Mouse (Mus musculus) neural tube, embryonic 15.5 days (tissue): ENCODE results near the gene Gpr83. TPM values are rescaled to one million over a fixed set of nuclear protein-coding genes. Genes with fewer than 3 reads are reported as not detected.

Source experiments
- ATAC-seq: fragments of 200-750 bp; cut with Nextera tagmentation; 2 replicates; pipeline ENCODE4 v1.8.0; 2017; ENCODE audit warnings: mild to moderate bottlenecking, moderate TSS enrichment, moderate library complexity; ENCODE audit not compliant: low FRiP score
- H3K27ac ChIP-seq: fragments of 300-500 bp; sonication (generic); replicated peaks from 2 replicates; pipeline ENCODE4 v1.5.1; 2015; ENCODE audit warnings: mild to moderate bottlenecking, inconsistent platforms
- H3K27me3 ChIP-seq: fragments of 300-500 bp; sonication (generic); replicated peaks from 2 replicates; pipeline ENCODE4 v1.6.1; 2015; ENCODE audit warnings: inconsistent platforms
- H3K36me3 ChIP-seq: fragments of 300-500 bp; sonication (generic); 2 replicates; pipeline ENCODE4 v1.6.1; 2015; ENCODE audit warnings: inconsistent platforms
- H3K4me1 ChIP-seq: fragments of 300-500 bp; sonication (generic); 2 replicates; pipeline ENCODE4 v1.6.1; 2015; ENCODE audit warnings: inconsistent platforms
- H3K4me2 ChIP-seq: fragments of 300-500 bp; sonication (generic); 2 replicates; pipeline ENCODE4 v1.6.1; 2015; ENCODE audit warnings: inconsistent platforms, mild to moderate bottlenecking, moderate library complexity
- H3K4me3 ChIP-seq: fragments of 300-500 bp; sonication (generic); replicated peaks from 2 replicates; pipeline ENCODE4 v1.5.1; 2015; ENCODE audit warnings: mild to moderate bottlenecking, inconsistent platforms
- H3K9ac ChIP-seq: fragments of 300-500 bp; sonication (generic); replicated peaks from 2 replicates; pipeline ENCODE4 v1.6.1; 2015; ENCODE audit warnings: mild to moderate bottlenecking, inconsistent platforms
- H3K9me3 ChIP-seq: fragments of 300-500 bp; sonication (generic); replicated peaks from 2 replicates; pipeline ENCODE4 v1.6.1; 2016; ENCODE audit warnings: inconsistent platforms
- WGBS: fragments of 180-500 bp; shearing (Covaris S2); methylation state at CpG from one replicate; pipeline ENCODE4 v1.1.7; 2015; ENCODE audit warnings: mixed read lengths; 5-methylcytosine and 5-hydroxymethylcytosine counted together
- polyA plus RNA-seq: library from polyadenylated mRNA; unstranded; fragments of >200 nt; fragmentation: Nextera tagmentation; extraction: Ambion mirVana; gene quantifications from 2 replicates; pipeline ENCODE4 v1.2.1, GENCODE M21; 2015

The Gpr83 gene
- 1.1 and 4.4 TPM in 2 replicates for polyA plus RNA-seq

DNA sequence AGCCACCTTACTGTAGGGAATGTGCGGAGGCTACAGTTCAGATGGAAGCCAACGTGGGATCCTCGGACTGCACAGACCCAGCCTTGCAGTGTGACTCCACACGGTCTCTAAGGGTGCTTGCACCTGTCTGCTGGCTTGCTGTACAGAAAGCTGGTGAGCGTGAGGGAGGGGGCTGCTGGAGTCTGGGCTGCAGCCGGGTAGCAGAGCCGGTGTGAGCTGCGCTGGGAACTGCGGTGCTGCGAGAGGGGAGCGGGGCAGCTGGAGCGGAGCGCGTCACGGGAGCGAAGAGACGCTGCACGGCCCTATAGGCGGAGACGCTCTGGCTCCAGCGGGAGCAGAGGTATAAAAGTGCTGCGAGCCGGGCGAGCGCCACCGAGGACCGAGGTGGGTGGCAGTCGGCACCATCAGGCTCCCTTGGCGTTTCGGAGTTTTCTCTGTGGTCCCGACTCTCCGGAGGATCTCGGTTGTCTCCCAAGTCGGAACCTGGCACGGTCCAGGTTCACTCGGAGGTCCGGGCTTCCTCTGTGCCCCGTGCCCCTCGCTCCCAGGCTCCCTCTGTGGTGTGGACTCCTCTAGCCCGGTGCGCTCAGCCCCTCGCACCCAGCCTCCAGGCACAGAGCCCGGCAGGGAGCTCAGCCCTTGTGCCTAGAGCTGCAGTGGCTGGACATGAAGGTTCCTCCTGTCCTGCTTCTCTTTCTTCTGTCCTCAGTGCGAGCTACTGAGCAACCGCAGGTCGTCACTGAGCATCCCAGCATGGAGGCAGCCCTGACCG lies at the start of gene Gpr83:
TSS of gene Gpr83 (plus strand) at position 343 of the 772 bp plus-strand sequence.
- Histone ChIP-seq H3K4me3 (peak within 1 kb of the TSS; percentile 46), H3K27me3 (peaks cover 31% of the 10 kb centered on the region), H3K9ac (peak within 1 kb of the TSS; percentile 43), H3K27ac (no peak within 1 kb of the TSS), H3K4me1 (peaks cover 12% of the 10 kb centered on the region), H3K9me3 (no peaks in the 10 kb centered on the region), H3K36me3 (no peaks in the 10 kb centered on the region), H3K4me2 (peak within 1 kb of the TSS; percentile 97)
- 3% methylated on average over 47 of the region's 47 CpGs for WGBS
- peak; percentile 87 for ATAC-seq

DNA sequence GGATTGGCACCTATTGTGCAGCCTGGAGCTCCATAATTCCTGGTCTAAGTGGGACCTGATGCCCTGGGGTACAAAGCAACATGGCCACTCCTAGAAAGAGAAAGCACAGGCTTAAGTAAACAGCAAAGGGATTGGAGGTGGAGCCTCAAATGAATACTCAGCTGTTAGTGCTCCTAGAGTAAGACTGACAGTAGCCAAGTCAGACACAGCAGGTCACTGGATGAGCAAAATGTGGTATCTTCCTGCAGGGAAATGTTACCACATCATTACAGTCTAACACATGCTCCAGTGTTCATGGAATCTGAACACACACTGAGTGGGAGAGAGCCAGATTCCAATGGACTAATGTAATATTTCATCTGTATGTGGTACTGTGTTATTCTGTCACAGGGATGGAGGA lies 38.6 kb upstream of the Gpr83 start:
- Histone ChIP-seq H3K4me1 (no peaks in the 10 kb centered on the region), H3K4me3 (no peak overlapping the region), H3K4me2 (no peak overlapping the region), H3K9ac (no peak overlapping the region), H3K9me3 (no peaks in the 10 kb centered on the region), H3K27ac (no peak overlapping the region), H3K27me3 (no peaks in the 10 kb centered on the region), H3K36me3 (peaks cover 57% of the 10 kb centered on the region)
- no peak for ATAC-seq

DNA sequence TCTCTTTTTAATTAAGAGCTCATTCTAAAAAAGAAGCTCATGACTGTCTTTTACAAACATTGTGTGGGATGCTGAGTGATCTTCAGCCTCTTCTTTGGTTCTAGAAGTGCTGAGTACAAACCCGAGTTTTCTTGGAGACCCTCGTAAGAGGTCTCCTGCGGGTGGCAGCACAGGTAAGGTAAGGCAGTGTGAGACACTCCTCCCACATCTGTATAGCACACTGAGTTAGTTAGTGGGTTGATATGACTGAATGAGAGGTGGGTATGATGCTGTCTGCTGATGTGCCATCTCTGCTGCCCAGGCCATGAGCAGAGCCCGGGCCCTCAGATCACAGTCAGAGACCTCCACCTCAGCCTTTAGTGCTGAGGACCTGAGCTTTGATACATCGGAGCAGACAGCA lies 35.2 kb upstream of the Gpr83 start:
- Histone ChIP-seq H3K4me2 (no peak overlapping the region), H3K4me1 (no peaks in the 10 kb centered on the region), H3K9me3 (no peaks in the 10 kb centered on the region), H3K9ac (no peak overlapping the region), H3K27me3 (no peaks in the 10 kb centered on the region), H3K36me3 (peaks cover 33% of the 10 kb centered on the region), H3K27ac (no peak overlapping the region), H3K4me3 (no peak overlapping the region)
- WGBS: 92% methylated on average over 5 of the region's 5 CpGs
- ATAC-seq: no peak

DNA sequence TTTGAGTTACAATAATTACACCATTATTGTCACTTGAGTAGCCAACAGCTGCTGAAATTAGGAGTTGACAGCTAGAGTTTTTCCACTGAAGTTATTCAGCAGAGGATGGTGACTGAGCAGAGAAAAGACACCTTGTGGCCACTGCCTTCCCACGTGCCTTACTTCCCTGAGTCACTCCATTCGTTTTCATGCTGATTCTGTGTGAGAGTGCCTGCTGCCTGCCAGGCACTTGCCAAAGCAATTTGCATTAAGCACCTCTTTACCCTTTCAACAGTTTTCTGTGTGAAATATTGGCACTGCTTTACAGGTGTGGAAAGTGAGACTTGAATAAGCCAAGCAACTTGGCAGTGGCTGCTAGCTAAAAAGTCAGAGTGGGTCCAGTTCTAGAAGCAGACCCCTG lies 32.1 kb upstream of the Gpr83 start:
- no peak for ATAC-seq
- no peak overlapping the region for H3K4me3 ChIP-seq
- no peaks in the 10 kb centered on the region for H3K27me3 ChIP-seq
- H3K9ac ChIP-seq: no peak overlapping the region
- no peaks in the 10 kb centered on the region for H3K4me1 ChIP-seq
- no peak overlapping the region for H3K27ac ChIP-seq
- H3K36me3 ChIP-seq: peaks cover 22% of the 10 kb centered on the region
- H3K4me2 ChIP-seq: no peak overlapping the region
- 63% methylated on average over 2 of the region's 2 CpGs for WGBS
- no peaks in the 10 kb centered on the region for H3K9me3 ChIP-seq

DNA sequence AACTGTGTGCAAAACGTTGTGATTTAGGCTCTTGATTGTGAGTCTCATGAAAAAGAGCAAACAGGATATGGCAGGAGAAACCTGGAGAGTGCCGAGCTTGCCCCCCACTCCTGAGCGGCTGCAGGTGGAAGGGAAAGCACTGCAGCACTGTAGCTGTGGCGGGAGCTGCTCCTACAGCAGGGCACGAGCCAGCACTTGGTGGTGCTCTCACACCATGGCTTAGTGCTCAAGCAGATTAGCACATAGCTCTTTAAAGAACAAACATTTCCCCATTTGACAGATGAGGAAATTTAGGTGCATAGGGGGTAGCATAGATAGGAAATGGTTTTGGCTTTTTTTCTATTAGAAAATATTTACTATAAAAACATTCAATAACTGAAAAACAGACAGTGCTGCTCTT lies 28.0 kb upstream of the Gpr83 start:
- ATAC-seq: no peak
- H3K4me1 ChIP-seq: no peaks in the 10 kb centered on the region
- no peak overlapping the region for H3K4me3 ChIP-seq
- no peak overlapping the region for H3K4me2 ChIP-seq
- H3K9me3 ChIP-seq: no peaks in the 10 kb centered on the region
- H3K27me3 ChIP-seq: no peaks in the 10 kb centered on the region
- 83% methylated on average over 5 of the region's 5 CpGs for WGBS
- H3K9ac ChIP-seq: no peak overlapping the region
- no peak overlapping the region for H3K27ac ChIP-seq
- H3K36me3 ChIP-seq: peaks cover 30% of the 10 kb centered on the region

DNA sequence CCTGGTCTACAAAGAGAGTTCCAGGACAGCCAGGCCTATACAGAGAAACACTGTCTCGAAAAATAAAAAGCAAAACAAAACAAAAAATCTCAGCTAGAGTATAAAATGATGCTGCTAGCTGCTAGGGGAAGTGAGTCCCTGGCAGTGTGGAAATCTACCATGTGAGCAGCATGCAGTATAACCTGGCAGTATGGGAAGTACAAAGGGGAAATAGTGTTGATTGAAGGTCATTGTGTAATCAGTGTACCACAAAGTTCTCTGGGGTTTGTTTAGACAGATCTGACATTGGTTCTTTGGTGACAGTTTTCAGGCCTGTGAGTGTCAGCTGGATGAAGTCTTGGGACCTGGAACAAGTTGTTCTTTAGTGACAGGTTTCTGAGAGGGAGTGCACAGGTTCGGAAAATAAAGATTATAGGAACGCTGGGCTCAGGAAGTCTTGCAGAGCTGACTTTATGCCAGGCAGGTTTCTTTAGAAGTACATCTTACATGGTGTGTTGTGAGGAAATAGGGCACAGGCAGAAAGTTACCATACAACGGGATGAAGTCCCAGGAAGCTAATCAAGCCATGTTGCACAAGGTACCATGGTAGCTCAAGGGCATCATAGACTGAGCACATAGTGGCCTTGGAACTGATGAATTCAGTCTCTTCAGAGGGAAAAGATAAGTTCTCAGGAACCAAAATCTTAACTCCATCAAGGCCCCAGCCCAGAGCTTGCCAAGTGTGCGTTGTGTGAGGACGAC lies 24.5 kb upstream of the Gpr83 start:
- no peak overlapping the region for H3K27ac ChIP-seq
- no peaks in the 10 kb centered on the region for H3K9me3 ChIP-seq
- no peak overlapping the region for H3K4me2 ChIP-seq
- H3K4me1 ChIP-seq: no peaks in the 10 kb centered on the region; the same call in 1 of the 2 replicates
- no peak overlapping the region for H3K4me3 ChIP-seq
- 95% methylated on average over 6 of the region's 6 CpGs for WGBS
- H3K27me3 ChIP-seq: no peaks in the 10 kb centered on the region
- no peak overlapping the region for H3K9ac ChIP-seq
- H3K36me3 ChIP-seq: peaks cover 25% of the 10 kb centered on the region
- no peak for ATAC-seq

DNA sequence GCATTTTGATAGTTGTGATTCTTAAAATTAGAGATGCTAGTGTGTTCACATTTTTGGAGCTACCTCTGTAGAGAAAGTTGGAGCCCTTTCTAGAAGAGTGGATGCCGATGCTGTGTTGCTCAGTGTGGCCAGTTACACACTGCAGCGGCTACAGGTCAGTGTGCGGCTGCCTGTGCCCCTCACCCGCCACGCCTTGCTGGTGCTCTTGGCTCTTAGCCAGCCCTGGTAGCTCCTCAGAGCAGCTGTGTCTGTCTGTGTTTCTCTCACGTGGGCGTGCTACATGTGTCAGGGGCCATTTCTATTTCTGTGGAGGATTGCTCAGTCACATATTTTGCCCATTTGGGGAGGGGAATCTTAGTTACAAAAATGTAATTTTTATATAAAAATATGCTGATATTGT lies 20.5 kb upstream of the Gpr83 start:
- no peak overlapping the region for H3K4me3 ChIP-seq
- no peaks in the 10 kb centered on the region for H3K9me3 ChIP-seq
- H3K27me3 ChIP-seq: no peaks in the 10 kb centered on the region
- no peak overlapping the region for H3K4me2 ChIP-seq
- H3K4me1 ChIP-seq: peaks cover 4% of the 10 kb centered on the region; the same call in 1 of the 2 replicates
- H3K27ac ChIP-seq: no peak overlapping the region
- peaks cover 13% of the 10 kb centered on the region; the same call in 1 of the 2 replicates for H3K36me3 ChIP-seq
- ATAC-seq: no peak
- no peak overlapping the region for H3K9ac ChIP-seq
- 36% methylated on average over 7 of the region's 7 CpGs for WGBS

DNA sequence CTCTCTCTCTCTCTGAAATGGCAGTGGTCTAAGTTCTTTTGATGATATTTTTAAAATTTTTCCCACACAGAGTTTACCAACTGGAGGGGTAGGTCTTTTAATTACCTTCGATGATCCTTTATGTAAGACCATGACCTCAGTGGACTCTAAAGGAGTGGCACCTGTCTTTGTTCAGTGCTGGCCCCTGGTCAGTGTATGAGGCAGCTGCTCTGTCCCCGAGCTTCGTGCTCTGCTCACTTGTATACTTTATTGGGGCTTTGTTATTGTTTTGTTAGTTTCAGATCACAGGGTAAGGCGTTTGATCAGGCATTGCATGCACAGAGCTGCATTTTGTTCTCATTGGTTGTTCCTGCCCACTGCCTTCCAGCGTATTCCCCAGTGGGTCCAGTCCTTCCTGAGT lies 20.0 kb upstream of the Gpr83 start:
- peaks cover 4% of the 10 kb centered on the region; the same call in 1 of the 2 replicates for H3K4me1 ChIP-seq
- no peak overlapping the region for H3K4me3 ChIP-seq
- no peak for ATAC-seq
- no peaks in the 10 kb centered on the region for H3K27me3 ChIP-seq
- WGBS: 66% methylated on average over 5 of the region's 5 CpGs
- peaks cover 9% of the 10 kb centered on the region; the same call in 1 of the 2 replicates for H3K36me3 ChIP-seq
- no peaks in the 10 kb centered on the region for H3K9me3 ChIP-seq
- no peak overlapping the region for H3K9ac ChIP-seq
- no peak overlapping the region for H3K4me2 ChIP-seq
- H3K27ac ChIP-seq: no peak overlapping the region

DNA sequence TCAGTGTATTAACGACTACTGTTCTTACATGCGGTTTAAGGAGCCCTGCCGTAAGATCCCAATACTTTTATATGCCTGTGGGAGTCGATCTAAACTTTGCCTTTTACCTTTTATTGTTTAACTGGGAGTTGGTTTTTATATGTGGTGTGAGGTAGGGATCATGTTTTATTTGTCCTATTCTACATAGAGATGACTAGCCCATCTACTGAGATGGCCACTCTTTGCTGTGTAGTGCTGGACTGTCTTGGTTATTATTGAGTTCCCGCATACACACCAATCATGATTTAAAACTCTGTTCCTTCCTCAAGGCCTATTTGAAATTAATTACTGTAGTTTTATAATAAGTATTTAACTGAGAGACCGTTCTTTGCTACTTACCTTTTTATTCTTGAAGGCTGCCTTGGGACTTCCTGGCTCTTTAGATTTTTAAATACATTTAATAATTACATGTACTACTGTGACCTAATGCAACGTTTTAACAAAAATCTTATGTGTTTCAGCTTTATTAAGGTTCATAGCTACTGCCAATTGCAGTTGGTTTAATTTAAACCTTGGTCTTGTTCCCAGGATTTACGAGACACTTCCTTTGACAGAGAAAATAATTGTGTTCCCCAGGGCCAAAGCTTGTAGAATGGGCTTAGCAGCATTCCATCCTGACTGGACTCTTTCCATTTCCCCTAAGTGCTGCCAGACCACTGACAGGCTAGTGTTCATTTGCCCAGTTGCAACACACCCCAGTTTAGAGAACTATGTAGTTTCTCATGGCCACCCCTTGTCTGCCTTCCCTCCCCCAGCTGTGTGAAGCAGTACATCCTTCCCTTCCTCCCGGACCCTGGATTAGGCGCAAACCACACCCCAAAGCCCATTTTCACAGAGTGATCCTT lies 17.9 kb upstream of the Gpr83 start:
- Histone ChIP-seq H3K4me3 (no peak overlapping the region), H3K4me1 (peaks cover 4% of the 10 kb centered on the region; the same call in 1 of the 2 replicates), H3K27ac (no peak overlapping the region), H3K9ac (no peak overlapping the region), H3K4me2 (no peak overlapping the region), H3K9me3 (no peaks in the 10 kb centered on the region), H3K36me3 (no peaks in the 10 kb centered on the region), H3K27me3 (no peaks in the 10 kb centered on the region)
- 72% methylated on average over 10 of the region's 10 CpGs for WGBS
- ATAC-seq: no peak

DNA sequence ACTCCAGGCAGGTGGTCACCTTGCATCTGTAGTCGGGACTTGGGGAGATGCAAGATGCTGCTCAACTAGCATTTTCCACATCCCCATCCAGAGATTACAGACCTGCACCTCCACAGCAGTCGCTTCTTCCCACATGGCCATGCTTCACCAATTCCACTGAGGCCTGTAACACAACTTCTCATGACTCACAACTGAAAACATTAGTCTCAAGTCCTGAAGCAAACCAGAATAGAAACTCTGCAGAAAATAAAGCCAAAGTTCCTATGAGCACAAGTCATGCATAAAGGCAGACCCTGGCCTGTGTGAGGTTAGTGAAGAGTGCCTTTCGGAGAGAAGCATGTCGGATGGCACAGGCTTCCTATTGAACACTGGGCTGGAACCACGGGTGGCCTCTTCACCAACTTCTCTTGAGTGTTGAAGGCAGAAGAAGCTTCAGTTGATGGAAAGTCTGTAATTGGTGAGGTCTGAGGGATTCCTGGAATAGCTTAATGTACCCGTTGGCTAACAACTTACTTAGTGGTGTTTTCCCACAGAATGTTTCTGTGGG lies 16.6 kb upstream of the Gpr83 start:
- 93% methylated on average over 6 of the region's 6 CpGs for WGBS
- no peak overlapping the region for H3K9ac ChIP-seq
- H3K4me3 ChIP-seq: no peak overlapping the region
- peaks cover 4% of the 10 kb centered on the region; the same call in 1 of the 2 replicates for H3K4me1 ChIP-seq
- H3K4me2 ChIP-seq: no peak overlapping the region
- no peak overlapping the region for H3K27ac ChIP-seq
- H3K9me3 ChIP-seq: no peaks in the 10 kb centered on the region
- no peaks in the 10 kb centered on the region for H3K27me3 ChIP-seq
- ATAC-seq: no peak
- no peaks in the 10 kb centered on the region for H3K36me3 ChIP-seq

DNA sequence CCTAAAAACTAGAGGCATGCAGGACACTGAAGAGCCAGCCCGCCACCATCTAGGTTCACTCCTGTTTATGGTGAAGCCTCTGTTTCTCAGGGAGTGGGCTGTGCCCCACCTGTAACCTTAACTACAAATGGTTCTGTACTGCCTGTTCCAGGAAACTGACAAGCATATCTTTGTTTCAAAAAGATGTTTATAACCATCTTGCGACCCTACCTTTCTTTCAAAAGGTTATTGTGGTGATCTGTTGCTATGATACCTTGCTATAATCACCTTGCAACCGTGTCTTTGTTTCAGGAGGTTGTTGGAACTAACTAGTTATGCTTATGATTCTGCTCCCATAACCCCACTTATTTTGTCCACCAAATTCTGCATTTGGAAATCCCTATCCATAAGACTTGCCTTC lies 16.1 kb upstream of the Gpr83 start:
- Histone ChIP-seq H3K27me3 (no peaks in the 10 kb centered on the region), H3K27ac (no peak overlapping the region), H3K4me3 (no peak overlapping the region), H3K4me2 (no peak overlapping the region), H3K36me3 (no peaks in the 10 kb centered on the region), H3K4me1 (peaks cover 4% of the 10 kb centered on the region; the same call in 1 of the 2 replicates), H3K9me3 (no peaks in the 10 kb centered on the region), H3K9ac (no peak overlapping the region)
- 95% methylated on average over 3 of the region's 3 CpGs for WGBS
- no peak for ATAC-seq
